Mouse (Mus musculus) cortical plate, adult 2 months (tissue): Measurements from ENCODE around the gene Olfr894.

Source experiments
- CTCF ChIP-seq: fragments of 200-500 bp; IDR thresholded peaks from 2 replicates; pipeline ENCODE4 v1.5.1; 2011; ENCODE audit warnings: mild to moderate bottlenecking, control low read depth, low read length; ENCODE audit not compliant: insufficient read depth; ENCODE audit errors: extremely low read depth
- POLR2A ChIP-seq: fragments of 200-500 bp; IDR thresholded peaks from 2 replicates; pipeline ENCODE4 v1.6.1; 2011; ENCODE audit warnings: mild to moderate bottlenecking, low read length, control low read depth; ENCODE audit not compliant: insufficient read depth; ENCODE audit errors: extremely low read depth

DNA sequence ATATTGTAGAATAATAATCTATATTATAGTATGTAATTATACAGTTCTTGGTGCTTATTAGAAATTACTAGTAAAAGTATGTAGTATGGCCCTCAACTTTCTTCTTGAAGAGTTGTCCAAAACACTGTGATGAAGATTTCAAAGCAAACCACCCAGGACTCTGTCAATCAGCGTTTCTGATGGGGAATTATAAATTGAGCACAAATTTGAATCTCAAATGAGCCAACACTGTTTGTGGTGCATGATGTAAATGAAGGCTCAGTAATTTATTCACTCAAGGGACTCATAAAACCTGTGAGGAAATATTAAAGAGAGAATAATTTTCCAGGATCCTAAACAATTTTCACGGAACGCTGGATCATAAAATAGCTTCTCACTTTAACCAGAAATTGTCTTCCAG lies 9.8 kb upstream of the Olfr894 start, which contains the start of gene Olfr893:
- no peak for TF ChIP-seq CTCF
- no peak for TF ChIP-seq POLR2A
